Mouse (Mus musculus) lung, postnatal 25 days (tissue): ENCODE measurements at regions not wholly inside any gene's neighbourhood (a gene's known extent, or its start where the extent isn't known, plus 50 kb on each side); places are given as distances from the start of the nearest gene placed in this dataset.

Experiments
- DNase-seq: peaks from one replicate; pipeline ENCODE4 v3.0.0; 2022; ENCODE audit warnings: low spot score

DNA sequence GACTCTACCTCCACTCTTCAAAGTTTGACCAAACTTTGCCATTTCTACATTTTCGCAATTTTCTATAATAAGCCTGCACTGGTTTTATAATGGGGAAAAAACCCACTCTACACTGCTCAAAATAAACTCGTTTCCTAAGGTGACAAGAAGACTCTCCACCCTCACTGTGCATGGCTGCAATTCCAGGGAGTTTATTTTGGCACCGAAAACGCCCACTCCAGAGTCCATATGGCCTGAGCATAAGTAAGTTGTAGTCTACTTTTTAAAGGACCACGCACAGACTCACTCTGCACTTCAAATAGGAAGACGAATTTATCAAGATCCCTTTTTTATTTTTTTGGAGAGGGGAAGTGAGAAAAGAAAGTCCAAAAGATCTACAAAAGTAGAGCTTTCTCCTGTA, 219.4 kb downstream of the Pdcd6ip start:
- no peak for DNase-seq

DNA sequence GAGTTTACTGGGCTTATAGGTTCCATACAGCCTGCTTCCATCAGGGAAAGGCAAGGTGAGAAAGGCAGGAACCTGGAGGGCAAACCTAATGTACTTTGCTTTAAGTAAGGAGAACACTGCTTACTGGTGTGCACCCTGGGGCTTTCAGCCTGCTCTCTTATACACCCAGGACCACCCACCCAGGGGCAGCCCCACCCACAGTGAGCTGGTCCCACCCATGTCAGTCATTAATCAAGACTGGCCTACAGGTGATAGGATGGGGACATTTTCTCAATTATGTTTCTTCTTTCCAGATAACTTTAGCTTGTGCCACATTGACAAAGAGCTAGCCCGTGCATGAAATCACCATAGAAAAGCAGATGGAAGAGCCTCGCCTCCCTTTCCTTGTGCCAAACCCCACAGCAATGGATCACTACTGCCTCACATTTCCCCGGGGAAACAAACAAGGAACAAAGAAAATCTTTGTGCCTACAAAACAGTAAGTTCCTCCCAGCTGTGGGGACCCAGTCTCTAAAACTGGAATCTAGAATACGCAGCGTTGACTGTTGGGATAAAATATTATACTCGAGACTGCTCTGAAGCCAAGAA, 221.5 kb downstream of the Pdcd6ip start:
- no peak for DNase-seq

DNA sequence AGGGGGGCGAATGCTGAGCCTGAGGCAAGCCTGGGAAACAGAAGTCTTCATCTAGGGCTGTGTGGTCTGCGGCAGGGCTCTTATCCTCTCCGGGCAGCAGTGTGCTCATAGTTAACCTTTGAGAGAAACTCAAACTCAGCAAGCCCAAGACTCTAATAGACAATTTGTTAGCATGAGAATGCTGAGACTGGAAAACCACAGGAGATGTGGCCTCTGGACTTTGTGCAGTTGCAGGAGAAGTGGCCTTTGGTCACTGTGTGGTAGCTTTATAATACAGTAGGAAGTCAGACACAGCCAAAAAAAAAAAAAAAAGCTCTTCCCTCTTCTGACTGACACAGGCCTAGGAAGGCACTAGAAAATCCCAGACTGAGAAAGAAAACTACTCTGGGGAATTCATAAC, 228.2 kb downstream of the Pdcd6ip start:
- no peak for DNase-seq

DNA sequence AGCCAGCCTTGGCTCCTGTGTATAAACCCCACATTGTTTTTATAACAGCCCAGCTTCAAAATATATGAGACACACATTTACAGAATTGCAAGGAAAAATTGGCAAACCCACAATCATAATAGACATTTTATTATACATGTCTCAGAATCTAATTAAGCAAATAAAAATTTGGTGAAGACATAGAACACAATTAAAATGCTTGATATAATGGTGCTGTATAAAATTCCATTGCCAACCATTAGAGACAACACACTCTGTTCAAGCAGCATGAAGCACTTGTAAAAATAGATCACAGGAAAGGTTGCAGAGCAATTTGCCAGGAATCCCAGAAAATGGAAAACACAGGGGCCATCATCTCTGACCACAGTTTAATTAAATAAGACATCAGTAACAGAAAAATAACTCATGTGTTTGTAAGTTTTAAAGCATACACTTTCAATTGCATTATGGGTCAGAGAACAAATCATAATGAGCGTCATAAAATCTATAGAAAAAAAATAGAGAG, 229.2 kb downstream of the Pdcd6ip start:
- no peak for DNase-seq

DNA sequence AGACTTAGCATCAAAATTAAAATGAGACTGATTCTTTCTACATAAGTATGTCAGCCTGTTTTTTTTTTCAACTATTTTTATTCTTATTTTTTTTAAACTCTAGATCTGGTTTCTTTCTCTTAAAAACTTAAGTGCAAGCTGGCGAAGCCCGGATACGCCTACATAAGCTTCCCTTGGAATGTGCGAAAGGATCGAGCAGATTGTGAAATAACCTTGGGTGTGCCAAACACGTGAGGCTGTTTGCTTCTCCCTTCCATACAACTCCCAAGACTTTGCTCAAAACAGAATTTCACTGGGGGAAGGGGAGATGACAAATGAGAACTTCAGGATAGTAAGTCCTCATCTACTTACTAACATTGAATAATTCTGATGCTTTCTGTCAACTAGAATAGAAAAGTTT, 236.3 kb downstream of the Pdcd6ip start:
- DNase-seq: no peak

DNA sequence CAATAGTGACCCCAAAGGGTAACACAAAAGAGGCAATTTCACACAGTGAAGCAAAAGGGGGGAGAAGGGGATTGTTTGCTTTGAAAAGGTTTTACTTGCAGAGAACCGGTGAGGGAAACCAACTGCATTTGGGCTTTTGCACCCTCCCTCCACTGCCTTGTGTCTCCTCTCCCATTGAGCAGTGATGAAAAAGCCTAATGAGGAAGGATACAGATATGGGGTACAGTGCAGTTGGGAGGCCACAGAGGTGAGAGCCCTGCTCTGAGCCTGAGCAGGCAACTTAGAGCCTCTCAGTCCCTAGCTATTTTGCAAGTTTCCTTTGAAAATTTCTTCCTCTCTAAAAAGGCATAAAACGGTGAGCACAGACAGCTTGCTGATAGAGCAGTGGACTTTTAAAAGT, 245.2 kb downstream of the Pdcd6ip start:
- DNase-seq: no peak

DNA sequence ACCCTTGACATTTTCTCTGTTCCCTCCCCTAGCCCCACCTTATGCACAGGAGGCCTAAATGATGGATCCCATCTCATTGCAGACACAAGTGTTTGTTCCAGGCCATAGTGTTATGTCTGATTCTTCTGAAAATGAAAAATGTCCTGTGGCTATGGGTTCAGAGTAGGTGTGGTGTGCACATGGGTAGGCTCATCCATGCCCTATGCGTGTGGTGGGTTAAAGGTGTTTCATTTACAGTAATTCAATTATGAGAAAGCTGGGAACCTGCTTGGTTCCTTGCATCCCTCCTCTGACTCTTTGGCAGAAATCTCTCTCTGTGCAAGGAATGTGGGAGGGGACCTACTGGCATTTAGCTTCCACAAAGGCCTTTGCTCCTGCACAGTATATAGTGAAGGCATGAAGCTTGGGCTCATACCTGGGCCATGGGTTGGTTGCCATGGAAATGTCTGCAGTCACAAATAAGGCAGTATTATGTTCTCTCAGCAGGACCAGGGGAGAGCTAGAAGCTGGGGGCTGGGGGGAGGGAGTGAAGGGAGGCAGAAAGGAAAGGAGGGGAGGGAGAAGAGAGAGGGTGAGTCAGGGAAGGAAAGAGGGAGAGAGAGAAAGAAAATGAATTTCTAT, 245.7 kb downstream of the Pdcd6ip start:
- no peak for DNase-seq

DNA sequence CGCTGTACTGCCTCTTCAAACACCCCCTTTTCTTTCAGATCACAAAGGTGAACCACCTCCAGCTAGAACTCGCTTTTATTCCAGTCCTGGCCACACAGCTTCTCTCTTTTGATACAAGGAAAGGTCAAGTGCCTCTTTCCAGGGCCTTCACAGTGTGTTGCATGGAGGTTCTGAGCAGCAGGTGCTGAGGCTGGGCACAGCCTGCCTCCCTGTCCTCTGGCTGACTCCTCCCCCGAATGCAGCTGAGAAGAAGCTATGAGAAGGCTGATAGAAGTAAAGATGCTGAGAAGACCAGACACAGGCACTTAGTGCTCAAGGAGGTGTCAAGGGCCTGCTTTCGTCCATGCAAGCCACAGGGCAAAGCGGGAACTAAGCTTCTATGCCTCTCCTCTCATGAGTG, 248.2 kb downstream of the Pdcd6ip start:
- DNase-seq: no peak

DNA sequence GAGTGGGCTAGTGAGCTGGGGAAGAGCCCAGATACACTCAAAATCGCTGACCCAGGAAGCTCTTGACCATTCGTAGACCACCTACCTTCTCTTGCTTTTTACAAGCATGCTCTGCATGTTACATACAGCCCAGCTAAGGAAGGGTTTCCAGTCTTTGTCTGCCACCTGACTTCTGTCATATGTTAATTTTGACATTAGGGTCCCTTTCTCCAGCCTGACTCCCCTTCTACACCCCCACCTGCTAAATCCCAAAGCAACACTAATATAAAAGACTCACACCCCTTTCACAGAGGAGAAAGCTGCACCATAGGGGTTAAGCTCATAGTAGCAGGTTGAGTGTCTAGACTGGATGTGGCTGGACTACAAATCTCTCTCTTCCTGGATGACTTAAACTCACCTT, 248.8 kb downstream of the Pdcd6ip start:
- DNase-seq: no peak

DNA sequence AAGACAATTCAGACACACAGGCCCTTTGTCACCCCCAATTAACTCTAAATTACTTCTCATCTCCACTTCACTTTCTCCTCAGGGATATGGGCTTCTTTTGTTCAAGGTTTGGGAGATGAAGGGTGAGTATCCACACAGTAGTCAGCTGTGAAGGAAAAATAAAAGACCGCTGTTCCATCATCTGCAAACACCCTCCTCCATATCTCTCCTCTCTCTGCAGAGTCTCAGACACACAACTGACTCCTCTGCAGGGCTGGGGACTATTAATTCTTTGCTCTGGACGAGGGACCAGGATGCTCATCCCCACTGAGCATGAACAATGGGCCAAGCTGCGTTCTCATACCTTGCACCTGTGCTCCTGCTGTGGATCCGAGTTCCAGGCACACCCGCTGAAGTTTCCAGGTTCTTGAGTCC, 249.3 kb downstream of the Pdcd6ip start:
- no peak for DNase-seq

DNA sequence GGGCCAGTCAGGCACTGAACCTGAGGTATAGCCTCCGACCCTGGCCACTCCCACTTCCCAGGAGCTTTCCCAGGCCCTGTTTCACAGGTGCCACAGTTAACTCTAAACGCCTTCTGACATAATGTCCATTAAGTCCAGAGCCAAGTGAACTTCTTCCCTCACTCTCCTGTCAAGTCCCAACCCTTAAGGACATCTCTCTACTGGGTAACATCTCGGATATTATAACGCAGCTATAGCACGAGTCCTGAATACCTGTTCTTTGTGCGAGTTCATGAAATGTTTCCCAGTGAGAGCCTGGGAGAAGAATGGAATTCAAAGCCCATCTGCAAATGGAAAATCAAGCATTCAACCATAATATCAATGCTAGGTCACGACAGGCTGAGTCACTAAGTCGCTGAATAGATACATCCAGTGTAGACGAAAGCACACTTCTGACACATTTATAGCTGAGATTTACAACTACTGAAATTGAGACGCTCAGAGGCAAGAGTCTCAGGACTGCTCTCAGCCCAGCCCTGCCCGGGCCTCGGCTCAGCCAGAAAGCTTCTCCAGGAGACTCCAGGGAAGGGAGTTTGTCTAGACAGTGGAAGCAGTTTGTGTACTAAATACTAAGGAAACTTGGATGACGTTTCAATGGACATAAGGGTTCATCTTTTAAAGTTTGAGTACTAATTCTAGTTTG, 250.7 kb downstream of the Pdcd6ip start:
- no peak for DNase-seq

DNA sequence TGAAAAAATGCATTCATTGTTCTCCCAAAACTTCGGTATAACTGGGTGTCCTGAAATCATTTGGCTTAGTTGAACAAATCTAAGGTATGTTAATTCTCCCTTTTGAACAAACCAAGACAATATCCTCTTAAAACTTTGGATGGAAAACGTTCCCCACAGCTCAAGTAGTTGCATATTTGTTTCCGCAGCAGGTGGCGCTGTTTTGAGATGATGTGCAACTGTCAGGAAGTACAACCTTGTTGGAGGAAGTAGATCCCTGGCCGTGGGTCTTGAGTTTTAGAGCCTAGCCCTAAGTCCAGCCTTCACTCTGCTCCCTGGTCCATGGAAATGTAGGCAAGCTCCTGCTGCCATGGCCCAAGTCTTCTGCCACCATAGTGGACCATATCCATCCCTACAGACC, 252.5 kb downstream of the Pdcd6ip start:
- no peak for DNase-seq

DNA sequence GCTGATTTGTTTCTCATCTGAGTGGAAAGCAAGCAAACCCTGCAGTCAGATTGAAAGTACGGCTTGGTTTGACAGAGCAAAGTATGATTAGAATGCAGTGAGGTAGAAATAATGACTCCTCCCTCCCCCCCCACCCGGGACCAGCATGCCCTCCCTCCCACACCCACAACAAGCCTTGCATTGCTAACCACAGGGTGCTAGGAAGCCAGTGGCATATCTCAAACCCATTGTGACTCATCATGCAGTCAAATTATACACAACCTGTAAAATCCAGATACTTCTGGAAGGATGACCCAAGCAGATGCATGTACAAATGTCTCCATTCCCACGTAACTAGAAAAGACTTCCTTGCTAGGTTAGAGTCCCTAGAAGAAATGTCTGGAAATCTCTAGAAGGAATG, 254.8 kb downstream of the Pdcd6ip start:
- no peak for DNase-seq

DNA sequence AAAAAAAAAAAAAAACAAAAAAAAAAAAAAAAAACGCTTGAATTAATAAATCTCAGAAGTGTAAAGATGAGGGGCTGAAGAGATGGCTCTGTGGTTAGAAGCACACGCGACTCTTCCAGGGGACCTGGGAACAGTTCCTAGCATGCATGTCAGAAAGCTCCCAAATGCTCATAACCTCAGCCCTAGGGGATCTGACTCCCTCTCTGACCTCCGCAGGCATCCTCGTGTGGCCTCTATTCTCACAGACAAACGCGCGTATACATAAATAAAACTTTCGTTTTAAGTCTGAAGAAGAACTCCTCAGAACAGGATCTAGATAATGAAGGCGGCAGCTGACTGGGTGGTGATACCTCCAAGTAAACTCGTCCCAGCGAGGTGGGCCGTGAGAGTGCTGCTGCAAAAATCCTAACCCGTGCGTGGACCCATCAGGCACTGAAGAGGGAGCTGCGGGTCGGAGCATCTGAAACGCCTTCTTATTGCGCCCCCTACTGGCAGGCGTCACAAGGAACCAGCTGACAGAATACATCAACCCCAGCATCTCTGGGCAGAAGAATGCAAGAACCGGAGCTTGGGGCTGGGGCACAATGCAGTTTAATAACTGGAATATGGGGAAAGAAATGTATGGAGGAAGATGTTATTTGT, 266.2 kb downstream of the Pdcd6ip start:
- peak; percentile 6 for DNase-seq

DNA sequence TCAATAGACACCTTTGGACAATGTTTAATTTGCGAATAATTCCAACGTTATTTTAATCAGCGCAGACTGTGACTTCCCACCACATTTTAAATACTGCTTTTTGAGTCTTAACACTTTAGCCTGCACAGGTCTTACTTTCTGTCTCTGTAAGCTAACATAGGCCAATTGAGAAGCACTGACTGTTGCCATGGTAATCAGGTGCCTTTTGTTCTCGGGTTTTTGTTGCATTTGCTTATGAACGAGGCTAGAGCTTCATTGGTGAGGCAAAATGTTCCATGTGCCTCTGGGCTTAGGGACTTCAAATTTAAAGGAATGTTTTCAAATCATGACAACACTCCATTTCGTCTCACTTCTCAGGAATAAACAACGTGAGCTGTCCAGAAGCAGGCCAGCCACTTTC, 269.7 kb downstream of the Pdcd6ip start:
- DNase-seq: no peak

DNA sequence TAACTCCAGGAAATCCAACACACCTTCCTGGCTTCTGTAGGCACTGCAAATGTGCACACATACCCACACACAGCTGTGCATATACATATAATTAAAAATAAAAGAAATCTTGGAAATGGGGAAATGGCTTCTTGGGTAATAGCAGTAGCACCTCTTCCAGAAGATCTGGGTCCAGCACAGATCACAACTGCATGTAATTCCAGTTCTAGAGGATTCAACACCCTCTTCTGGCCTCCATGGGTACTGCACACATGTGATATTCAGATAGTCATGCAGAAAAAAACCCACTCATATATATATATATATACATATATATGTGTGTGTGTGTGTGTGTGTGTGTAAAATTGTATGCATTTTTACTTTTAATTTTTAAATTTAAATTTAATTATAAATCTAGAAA, 272.1 kb downstream of the Pdcd6ip start:
- no peak for DNase-seq

DNA sequence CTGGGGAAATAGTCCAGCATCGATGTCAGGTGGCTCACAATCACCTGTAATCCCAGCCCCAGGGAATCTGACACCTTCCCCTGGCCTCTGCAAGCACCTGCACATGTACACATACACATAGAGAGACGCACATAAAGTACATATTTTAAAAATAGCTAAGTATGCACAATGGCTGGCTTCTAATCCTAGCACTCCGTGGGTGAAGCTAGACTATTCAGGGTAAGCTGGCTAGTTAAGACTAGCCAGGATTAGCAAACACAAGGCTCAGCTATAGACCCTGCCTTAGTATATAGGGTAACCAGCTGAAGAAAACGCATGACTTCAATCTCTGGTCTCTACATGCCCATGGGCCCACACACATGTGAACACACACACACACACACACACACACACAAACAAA, 274.6 kb downstream of the Pdcd6ip start:
- DNase-seq: no peak

DNA sequence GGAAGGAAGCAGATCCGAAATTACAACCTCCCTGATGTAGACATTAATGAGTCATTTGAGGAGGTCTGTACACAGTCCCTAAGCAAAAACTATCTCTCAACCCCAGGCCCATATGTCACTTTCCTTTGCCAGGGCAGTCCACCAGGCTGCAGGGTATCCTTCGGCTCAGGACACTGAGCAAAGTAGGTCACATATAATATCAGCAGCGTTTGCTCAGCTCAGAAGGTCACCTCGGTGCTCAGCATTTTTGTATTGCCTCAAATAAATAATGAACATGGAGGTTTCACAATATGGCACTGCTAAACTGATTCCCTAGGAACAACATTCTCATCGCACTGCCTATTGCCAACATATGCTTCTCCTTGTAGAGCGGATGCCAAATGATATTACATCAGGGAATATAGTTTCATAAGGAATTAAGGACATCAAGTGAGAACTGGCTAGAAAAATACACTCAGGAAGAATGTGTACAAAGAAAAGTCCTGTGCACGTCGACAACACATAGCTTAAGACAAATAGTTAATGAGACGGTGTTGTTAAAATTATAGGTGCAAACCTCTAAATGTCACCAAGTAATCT, 275.4 kb downstream of the Pdcd6ip start:
- no peak for DNase-seq

DNA sequence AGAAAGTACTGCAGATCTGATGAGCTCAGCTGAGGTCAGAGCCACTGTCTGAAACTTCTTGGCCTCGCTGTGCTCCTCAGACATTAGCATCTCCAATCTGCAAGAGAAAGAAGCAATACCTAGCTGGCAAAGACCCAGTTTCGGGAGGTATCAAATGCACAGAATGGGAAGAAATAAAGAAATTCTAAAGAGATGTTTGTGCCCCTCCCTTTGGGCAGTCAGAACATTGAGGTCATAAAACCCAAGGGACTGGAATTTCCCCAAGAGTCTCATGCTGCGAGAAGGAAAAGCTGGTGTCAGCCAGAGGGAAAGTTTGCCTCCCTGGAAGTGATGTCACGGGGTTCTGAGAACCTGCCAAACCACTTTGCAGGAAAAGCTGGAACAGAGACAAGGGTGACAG, 277.6 kb downstream of the Pdcd6ip start:
- DNase-seq: no peak

DNA sequence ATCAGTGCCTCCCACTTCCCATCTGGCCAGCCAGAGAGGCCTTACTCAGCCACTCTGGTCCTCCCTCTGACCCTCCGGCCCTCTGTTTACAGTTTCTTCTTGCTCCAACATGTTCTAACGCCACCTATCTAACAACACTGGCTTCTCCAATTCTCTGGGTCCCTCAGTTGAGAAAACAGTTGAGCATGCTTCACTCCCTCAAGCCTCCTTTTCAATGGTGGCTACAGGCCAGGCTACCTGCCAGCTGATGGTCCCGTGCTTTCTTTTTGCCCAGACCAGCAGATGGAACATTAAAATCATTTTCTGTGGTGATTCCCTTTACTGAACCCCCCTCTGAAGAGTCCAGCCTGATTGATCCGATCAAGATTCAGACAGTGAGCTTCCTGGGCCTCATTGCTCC, 280.8 kb downstream of the Pdcd6ip start:
- DNase-seq: no peak

DNA sequence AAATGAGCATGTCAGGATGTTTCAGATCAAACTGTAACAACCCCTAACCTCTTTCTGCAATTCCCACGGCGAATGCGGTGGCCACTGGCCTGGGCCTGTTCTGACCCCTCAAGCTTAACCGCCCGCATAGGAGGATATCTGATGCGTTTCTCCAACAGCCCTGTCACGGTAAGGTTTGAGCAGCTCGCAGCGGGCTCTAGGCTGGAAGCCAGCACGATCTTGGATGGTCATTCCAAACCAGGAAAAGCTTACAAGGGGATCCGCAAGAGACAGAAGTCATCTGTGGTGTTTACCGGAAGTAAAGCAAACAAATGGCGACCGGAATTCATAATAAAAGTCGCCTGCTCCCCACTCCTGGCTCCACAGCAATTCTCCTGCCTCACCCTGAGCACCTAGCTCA, 281.7 kb downstream of the Pdcd6ip start:
- no peak for DNase-seq

DNA sequence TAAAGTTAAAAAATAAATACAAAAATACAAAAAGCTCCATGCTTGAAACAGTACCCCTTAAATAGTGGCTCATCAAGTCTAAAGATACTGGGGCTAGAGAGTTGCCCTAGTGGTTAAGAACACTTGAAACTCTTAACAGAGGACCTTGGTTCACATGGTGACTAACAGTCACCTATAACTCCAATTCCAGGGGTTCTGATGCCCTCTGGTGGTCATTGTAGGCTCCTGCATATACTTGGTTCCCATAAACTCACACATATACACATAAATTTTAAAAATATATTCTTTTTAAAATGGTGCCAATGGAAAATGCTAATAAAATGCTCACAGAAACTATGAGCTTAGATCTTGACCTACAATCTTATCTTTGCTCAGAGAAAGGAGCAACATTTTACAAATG, 286.4 kb downstream of the Pdcd6ip start:
- DNase-seq: no peak

DNA sequence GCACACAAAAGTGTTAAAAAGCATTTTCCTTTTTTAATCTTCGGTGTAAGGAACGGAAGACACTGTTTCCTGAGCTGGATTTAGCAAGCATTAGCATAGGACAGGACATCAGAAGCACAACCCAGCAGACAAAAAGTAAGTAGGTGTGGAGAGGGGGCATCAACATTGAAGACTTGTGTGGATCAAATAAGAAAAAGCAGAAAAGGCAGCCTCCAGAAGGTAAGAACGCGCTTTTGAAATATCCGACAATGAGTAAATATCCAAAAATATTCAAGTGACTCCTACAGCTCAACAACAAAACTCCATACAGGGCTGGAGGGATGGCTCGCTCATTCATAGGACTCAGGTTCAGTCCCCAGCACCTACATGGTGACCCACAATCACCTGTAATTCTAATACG, 286.9 kb downstream of the Pdcd6ip start:
- no peak for DNase-seq
